Mouse (Mus musculus): ENCODE data around the gene Src. TPM values are rescaled to one million over a fixed set of nuclear protein-coding genes. Genes with fewer than 3 reads are reported as not detected.

Src gene
- polyA plus RNA-seq, 1 experiment from 2014 or later: 36.6 TPM

GRCm38 (mm10) chr2:157463887-157464745 lies 45.9 kb downstream of the Src start:
- peak overlapping the region; percentile 92 for H3K27ac ChIP-seq (ENCODE audit: low read length)
- H3K9ac ChIP-seq (replicated peaks; ENCODE audit: low read depth, low read length): peak overlapping the region; percentile 73
- peaks cover 47% of the 10 kb centered on the region for H3K4me1 ChIP-seq (replicated peaks; ENCODE audit: control insufficient read depth, insufficient read depth, low read length)
- peak overlapping the region; percentile 9; the same call in 1 of the 2 replicates for H3K4me3 ChIP-seq (replicated peaks; ENCODE audit: low read length)
- no peaks in the 10 kb centered on the region for H3K9me3 ChIP-seq (ENCODE audit: control insufficient read depth, low read length)
- H3K27me3 ChIP-seq (replicated peaks; ENCODE audit: control insufficient read depth, insufficient read depth, low read length): no peaks in the 10 kb centered on the region
- H3K4me2 ChIP-seq (ENCODE audit: low read length): peak overlapping the region; percentile 41
- H3K36me3 ChIP-seq (ENCODE audit: control insufficient read depth, insufficient read depth): peaks cover 11% of the 10 kb centered on the region; the same call in 1 of the 2 replicates
- WGBS: 14% methylated on average over 16 of the region's 16 CpGs
- ATAC-seq: peak; percentile 21

- Histone ChIP-seq H3K9ac (replicated peaks; ENCODE audit: low read depth, low read length) (peak overlapping the region; percentile 73), H3K4me2 (ENCODE audit: low read length) (peak overlapping the region; percentile 41), H3K27ac (ENCODE audit: low read length) (peak overlapping the region; percentile 92), H3K27me3 (replicated peaks; ENCODE audit: control insufficient read depth, insufficient read depth, low read length) (no peaks in the 10 kb centered on the region), H3K9me3 (ENCODE audit: control insufficient read depth, low read length) (no peaks in the 10 kb centered on the region), H3K4me3 (replicated peaks; ENCODE audit: low read length) (peak overlapping the region; percentile 9; the same call in 1 of the 2 replicates), H3K4me1 (replicated peaks; ENCODE audit: control insufficient read depth, insufficient read depth, low read length) (peaks cover 45% of the 10 kb centered on the region), H3K36me3 (ENCODE audit: control insufficient read depth, insufficient read depth) (peaks cover 16% of the 10 kb centered on the region)
- 5% methylated on average over 9 of the region's 12 CpGs for WGBS
- peak; percentile 97 for ATAC-seq
Observed at GRCm38 (mm10) chr2:157464746-157465126, 46.5 kb downstream of the Src start.

- ATAC-seq: no peak
- Histone ChIP-seq H3K4me3 (replicated peaks; ENCODE audit: low read length) (no peak overlapping the region), H3K9me3 (ENCODE audit: control insufficient read depth, low read length) (no peaks in the 10 kb centered on the region), H3K4me2 (ENCODE audit: low read length) (no peak overlapping the region), H3K27me3 (replicated peaks; ENCODE audit: control insufficient read depth, insufficient read depth, low read length) (no peaks in the 10 kb centered on the region), H3K9ac (replicated peaks; ENCODE audit: low read depth, low read length) (no peak overlapping the region), H3K36me3 (ENCODE audit: control insufficient read depth, insufficient read depth) (peaks cover 20% of the 10 kb centered on the region), H3K4me1 (replicated peaks; ENCODE audit: control insufficient read depth, insufficient read depth, low read length) (peaks cover 41% of the 10 kb centered on the region), H3K27ac (ENCODE audit: low read length) (no peak overlapping the region)
- WGBS: 61% methylated on average over 7 of the region's 7 CpGs
Observed at GRCm38 (mm10) chr2:157466836-157467235, 48.6 kb downstream of the Src start.

GRCm38 (mm10) chr2:157468130-157468796 lies 50.0 kb downstream of the Src start:
- Histone ChIP-seq H3K27ac (ENCODE audit: low read length) (no peak overlapping the region), H3K9ac (replicated peaks; ENCODE audit: low read depth, low read length) (no peak overlapping the region)

GRCm38 (mm10) chr2:157471292-157471691 lies 53.0 kb downstream of the Src start:
- H3K9ac ChIP-seq (replicated peaks; ENCODE audit: low read depth, low read length): peak overlapping the region; percentile 15; the same call in 1 of the 2 replicates
- H3K9me3 ChIP-seq (ENCODE audit: control insufficient read depth, low read length): no peaks in the 10 kb centered on the region
- no peak for ATAC-seq
- H3K27me3 ChIP-seq (replicated peaks; ENCODE audit: control insufficient read depth, insufficient read depth, low read length): no peaks in the 10 kb centered on the region
- H3K4me3 ChIP-seq (replicated peaks; ENCODE audit: low read length): no peak overlapping the region
- peaks cover 39% of the 10 kb centered on the region for H3K4me1 ChIP-seq (replicated peaks; ENCODE audit: control insufficient read depth, insufficient read depth, low read length)
- 61% methylated on average over 7 of the region's 7 CpGs for WGBS
- H3K4me2 ChIP-seq (ENCODE audit: low read length): no peak overlapping the region
- no peak overlapping the region for H3K27ac ChIP-seq (ENCODE audit: low read length)
- peaks cover 20% of the 10 kb centered on the region for H3K36me3 ChIP-seq (ENCODE audit: control insufficient read depth, insufficient read depth)

More at GRCm38 (mm10) chr2:157468130-157468796, 50.0 kb downstream of the Src start:
- H3K9me3 ChIP-seq (ENCODE audit: control insufficient read depth, low read length): no peaks in the 10 kb centered on the region
- 64% methylated on average over 8 of the region's 8 CpGs for WGBS
- peaks cover 20% of the 10 kb centered on the region for H3K36me3 ChIP-seq (ENCODE audit: control insufficient read depth, insufficient read depth)
- no peak overlapping the region for H3K4me3 ChIP-seq (replicated peaks; ENCODE audit: low read length)
- H3K4me1 ChIP-seq (replicated peaks; ENCODE audit: control insufficient read depth, insufficient read depth, low read length): peaks cover 36% of the 10 kb centered on the region
- ATAC-seq: no peak
- H3K27me3 ChIP-seq (replicated peaks; ENCODE audit: control insufficient read depth, insufficient read depth, low read length): no peaks in the 10 kb centered on the region
- H3K4me2 ChIP-seq (ENCODE audit: low read length): no peak overlapping the region

GRCm38 (mm10) chr2:157471737-157472136 lies 53.5 kb downstream of the Src start:
- H3K27ac ChIP-seq (ENCODE audit: low read length): no peak overlapping the region
- 75% methylated on average over 6 of the region's 6 CpGs for WGBS
- H3K4me1 ChIP-seq (replicated peaks; ENCODE audit: control insufficient read depth, insufficient read depth, low read length): peaks cover 41% of the 10 kb centered on the region

GRCm38 (mm10) chr2:157472469-157472868 lies 54.2 kb downstream of the Src start:
- Histone ChIP-seq H3K4me3 (replicated peaks; ENCODE audit: low read length) (no peak overlapping the region), H3K36me3 (ENCODE audit: control insufficient read depth, insufficient read depth) (peaks cover 20% of the 10 kb centered on the region), H3K9ac (replicated peaks; ENCODE audit: low read depth, low read length) (0 out of 2 replicates have a peak overlapping the region, but pooled peaks have one; percentile 17), H3K9me3 (ENCODE audit: control insufficient read depth, low read length) (no peaks in the 10 kb centered on the region), H3K4me1 (replicated peaks; ENCODE audit: control insufficient read depth, insufficient read depth, low read length) (peaks cover 41% of the 10 kb centered on the region), H3K27ac (ENCODE audit: low read length) (peak overlapping the region; percentile 39; the same call in 1 of the 2 replicates), H3K4me2 (ENCODE audit: low read length) (no peak overlapping the region), H3K27me3 (replicated peaks; ENCODE audit: control insufficient read depth, insufficient read depth, low read length) (no peaks in the 10 kb centered on the region)
- 63% methylated on average over 4 of the region's 4 CpGs for WGBS
- no peak for ATAC-seq

More at GRCm38 (mm10) chr2:157471737-157472136, 53.5 kb downstream of the Src start:
- H3K9ac ChIP-seq (replicated peaks; ENCODE audit: low read depth, low read length): no peak overlapping the region; the same call in 1 of the 2 replicates
- no peak overlapping the region for H3K4me3 ChIP-seq (replicated peaks; ENCODE audit: low read length)
- H3K36me3 ChIP-seq (ENCODE audit: control insufficient read depth, insufficient read depth): peaks cover 20% of the 10 kb centered on the region
- H3K4me2 ChIP-seq (ENCODE audit: low read length): no peak overlapping the region
- H3K27me3 ChIP-seq (replicated peaks; ENCODE audit: control insufficient read depth, insufficient read depth, low read length): no peaks in the 10 kb centered on the region
- H3K9me3 ChIP-seq (ENCODE audit: control insufficient read depth, low read length): no peaks in the 10 kb centered on the region
- no peak for ATAC-seq

- Histone ChIP-seq H3K4me1 (replicated peaks; ENCODE audit: control insufficient read depth, insufficient read depth, low read length) (peaks cover 43% of the 10 kb centered on the region), H3K27ac (ENCODE audit: low read length) (peak overlapping the region; percentile 87), H3K4me3 (replicated peaks; ENCODE audit: low read length) (no peak overlapping the region), H3K9ac (replicated peaks; ENCODE audit: low read depth, low read length) (peak overlapping the region; percentile 53), H3K27me3 (replicated peaks; ENCODE audit: control insufficient read depth, insufficient read depth, low read length) (no peaks in the 10 kb centered on the region), H3K36me3 (ENCODE audit: control insufficient read depth, insufficient read depth) (peaks cover 9% of the 10 kb centered on the region), H3K4me2 (ENCODE audit: low read length) (no peak overlapping the region), H3K9me3 (ENCODE audit: control insufficient read depth, low read length) (no peaks in the 10 kb centered on the region)
- no peak for ATAC-seq
- WGBS: 23% methylated on average over 6 of the region's 6 CpGs
Observed at GRCm38 (mm10) chr2:157474269-157474729, 56.1 kb downstream of the Src start.

Measured in forebrain, embryonic 16.5 days (tissue).